Mouse (Mus musculus) heart, embryonic 10.5 days (tissue): Measurements from ENCODE around the gene Trio. TPM values are rescaled to one million over a fixed set of nuclear protein-coding genes. Genes with fewer than 3 reads are reported as not detected.
A peak's percentile ranks its signal among the peaks of the same experiment; 100 is the strongest.

Experiments used
- DNase-seq: peaks from one replicate; pipeline ENCODE4 v3.0.0-alpha.2; 2017; ENCODE audit warnings: low spot score
- H3K27ac ChIP-seq: fragments of 300-500 bp; sonication (generic); 2 replicates; pipeline ENCODE4 v1.5.1; 2016; ENCODE audit warnings: mild to moderate bottlenecking
- H3K27me3 ChIP-seq: fragments of 300-500 bp; sonication (generic); 2 replicates; pipeline ENCODE4 v1.6.1; 2016; ENCODE audit warnings: mild to moderate bottlenecking; ENCODE audit not compliant: poor library complexity, insufficient read depth, severe bottlenecking
- H3K36me3 ChIP-seq: fragments of 300-500 bp; sonication (generic); 2 replicates; pipeline ENCODE4 v1.6.1; 2016; ENCODE audit warnings: mild to moderate bottlenecking, moderate library complexity
- H3K4me1 ChIP-seq: fragments of 300-500 bp; sonication (generic); 2 replicates; pipeline ENCODE4 v1.6.1; 2016; ENCODE audit warnings: mild to moderate bottlenecking
- H3K4me3 ChIP-seq: fragments of 300-500 bp; sonication (generic); 2 replicates; pipeline ENCODE4 v1.5.1; 2016; ENCODE audit warnings: mild to moderate bottlenecking, moderate library complexity
- H3K9me3 ChIP-seq: fragments of 300-500 bp; sonication (generic); 2 replicates; pipeline ENCODE4 v1.6.1; 2016; ENCODE audit warnings: mild to moderate bottlenecking, moderate library complexity
- WGBS: fragments of 180-500 bp; shearing (Covaris S2); methylation state at CpG from one replicate; pipeline ENCODE4 v1.1.7; 2016; 5-methylcytosine and 5-hydroxymethylcytosine counted together
- polyA plus RNA-seq: library from polyadenylated mRNA; unstranded; fragments of >200 nt; fragmentation: Nextera tagmentation; extraction: Ambion mirVana; gene quantifications from 2 replicates; pipeline ENCODE4 v1.2.1, GENCODE M21; 2016

Gene Trio
- polyA plus RNA-seq, 1 experiment from 2014 or later: 22.7 TPM

- no peak overlapping the region for H3K27ac ChIP-seq
- H3K9me3 ChIP-seq: no peaks in the 10 kb centered on the region
- H3K4me1 ChIP-seq: peaks cover 36% of the 10 kb centered on the region
- no peak overlapping the region for H3K4me3 ChIP-seq
- WGBS: 19% methylated on average over 5 of the region's 5 CpGs
- H3K36me3 ChIP-seq: 0 out of 2 replicates have a peak, but pooled peaks cover 6% of the 10 kb centered on the region
- no peak for DNase-seq
- H3K27me3 ChIP-seq: no peaks in the 10 kb centered on the region
These were observed 106.1 kb downstream of the Trio start for GRCm38 (mm10) chr15:27919540-27919939.

DNA sequence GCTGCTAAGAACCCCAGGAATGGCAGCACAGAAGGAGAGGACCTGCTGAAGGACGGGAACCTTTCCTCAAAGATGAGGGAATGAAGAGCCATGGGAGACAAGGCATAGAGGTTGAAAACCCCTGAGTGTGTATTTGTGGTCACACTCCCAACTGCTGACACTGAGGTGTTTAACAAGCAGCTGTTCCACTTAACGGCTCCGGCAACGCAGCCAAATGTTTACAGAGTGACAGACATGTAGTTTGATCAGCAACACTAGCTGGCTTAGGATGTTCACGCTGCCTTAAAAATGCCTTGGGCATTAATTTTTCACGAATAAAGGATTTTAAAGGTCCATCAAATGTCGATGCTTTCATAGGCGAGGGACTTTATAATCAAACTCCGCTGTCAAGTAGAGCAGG, 106.8 kb downstream of the Trio start:
- no peak overlapping the region for H3K27ac ChIP-seq
- H3K4me1 ChIP-seq: peaks cover 31% of the 10 kb centered on the region
- no peaks in the 10 kb centered on the region for H3K27me3 ChIP-seq
- no peak for DNase-seq
- whole genome bisulfite sequencing: 68% methylated on average over 9 of the region's 9 CpGs
- H3K36me3 ChIP-seq: 0 out of 2 replicates have a peak, but pooled peaks cover 6% of the 10 kb centered on the region
- H3K4me3 ChIP-seq: no peak overlapping the region
- H3K9me3 ChIP-seq: no peaks in the 10 kb centered on the region

GRCm38 (mm10) chr15:27916204-27916603, 109.4 kb downstream of the Trio start:
- no peak overlapping the region for H3K4me3 ChIP-seq
- peaks cover 11% of the 10 kb centered on the region; the same call in 1 of the 2 replicates for H3K36me3 ChIP-seq
- 67% methylated on average over 4 of the region's 4 CpGs for WGBS
- DNase-seq: no peak
- no peaks in the 10 kb centered on the region for H3K27me3 ChIP-seq
- peaks cover 11% of the 10 kb centered on the region for H3K4me1 ChIP-seq
- no peaks in the 10 kb centered on the region for H3K9me3 ChIP-seq
- H3K27ac ChIP-seq: no peak overlapping the region

- H3K27ac ChIP-seq: no peak overlapping the region
- no peak for DNase-seq
- H3K27me3 ChIP-seq: no peaks in the 10 kb centered on the region
- 54% methylated on average over 3 of the region's 3 CpGs for WGBS
- H3K36me3 ChIP-seq: peaks cover 14% of the 10 kb centered on the region; the same call in 1 of the 2 replicates
- no peaks in the 10 kb centered on the region for H3K9me3 ChIP-seq
- no peak overlapping the region for H3K4me3 ChIP-seq
- H3K4me1 ChIP-seq: peaks cover 17% of the 10 kb centered on the region
These were observed 112.6 kb downstream of the Trio start for GRCm38 (mm10) chr15:27913013-27913412.

DNA sequence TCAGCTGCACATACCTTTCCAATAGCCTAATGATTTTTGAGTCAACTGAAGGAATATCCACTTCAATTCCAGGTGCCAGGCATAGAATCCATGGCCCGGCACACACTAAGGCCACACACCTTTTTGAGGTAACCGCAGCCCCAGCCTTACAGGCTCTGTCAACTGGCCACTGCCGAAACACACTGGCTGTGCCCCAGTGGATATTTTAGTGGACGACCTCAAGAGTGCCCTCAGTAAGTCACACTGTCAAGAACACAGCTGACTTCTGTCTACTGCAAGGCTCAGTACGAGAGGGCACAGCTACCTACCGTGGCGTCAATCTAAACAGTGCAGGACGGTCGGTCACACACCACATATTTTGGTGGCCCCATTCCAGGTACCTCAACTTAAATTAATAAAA, 114.5 kb downstream of the Trio start:
- DNase-seq: no peak
- WGBS: 82% methylated on average over 9 of the region's 9 CpGs
- no peaks in the 10 kb centered on the region for H3K27me3 ChIP-seq
- H3K4me3 ChIP-seq: no peak overlapping the region
- peaks cover 12% of the 10 kb centered on the region; the same call in 1 of the 2 replicates for H3K36me3 ChIP-seq
- no peaks in the 10 kb centered on the region for H3K9me3 ChIP-seq
- H3K27ac ChIP-seq: no peak overlapping the region
- H3K4me1 ChIP-seq: peaks cover 35% of the 10 kb centered on the region

GRCm38 (mm10) chr15:27910179-27910578, 115.5 kb downstream of the Trio start:
- H3K9me3 ChIP-seq: no peaks in the 10 kb centered on the region
- H3K27ac ChIP-seq: no peak overlapping the region
- H3K27me3 ChIP-seq: no peaks in the 10 kb centered on the region
- peaks cover 43% of the 10 kb centered on the region for H3K4me1 ChIP-seq
- no peak for DNase-seq
- 75% methylated on average over 7 of the region's 7 CpGs for WGBS
- H3K4me3 ChIP-seq: no peak overlapping the region
- peaks cover 10% of the 10 kb centered on the region; the same call in 1 of the 2 replicates for H3K36me3 ChIP-seq

GRCm38 (mm10) chr15:27907649-27908048, 118.0 kb downstream of the Trio start:
- DNase-seq: no peak
- H3K9me3 ChIP-seq: no peaks in the 10 kb centered on the region
- 36% methylated on average over 5 of the region's 5 CpGs for WGBS
- H3K27me3 ChIP-seq: no peaks in the 10 kb centered on the region
- peaks cover 57% of the 10 kb centered on the region for H3K4me1 ChIP-seq
- no peak overlapping the region for H3K27ac ChIP-seq
- peaks cover 14% of the 10 kb centered on the region; the same call in 1 of the 2 replicates for H3K36me3 ChIP-seq
- H3K4me3 ChIP-seq: no peak overlapping the region

DNA sequence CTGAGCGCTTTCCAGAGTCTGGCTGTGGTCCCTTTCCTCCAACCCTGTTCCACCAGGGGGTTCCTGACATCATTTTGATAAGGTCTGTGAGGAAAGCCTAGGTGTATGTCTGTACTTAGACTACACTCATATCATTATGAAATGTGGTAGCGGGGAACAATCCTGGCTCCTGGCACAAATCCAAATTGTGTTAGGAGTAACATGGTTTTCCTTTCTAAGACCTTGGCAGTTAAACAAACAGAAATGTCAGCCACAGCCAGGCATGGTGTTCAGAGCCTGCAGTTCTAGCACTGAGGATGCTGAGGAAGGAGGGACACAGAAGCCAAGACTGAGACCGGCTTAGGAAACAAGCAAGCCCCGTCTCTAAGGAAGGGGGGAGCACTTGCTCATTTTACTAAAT, 119.2 kb downstream of the Trio start:
- Histone ChIP-seq H3K4me1 (peaks cover 57% of the 10 kb centered on the region), H3K27ac (no peak overlapping the region), H3K4me3 (no peak overlapping the region), H3K27me3 (no peaks in the 10 kb centered on the region), H3K9me3 (no peaks in the 10 kb centered on the region), H3K36me3 (peaks cover 16% of the 10 kb centered on the region; the same call in 1 of the 2 replicates)
- WGBS: 76% methylated on average over 4 of the region's 4 CpGs
- DNase-seq: no peak

DNA sequence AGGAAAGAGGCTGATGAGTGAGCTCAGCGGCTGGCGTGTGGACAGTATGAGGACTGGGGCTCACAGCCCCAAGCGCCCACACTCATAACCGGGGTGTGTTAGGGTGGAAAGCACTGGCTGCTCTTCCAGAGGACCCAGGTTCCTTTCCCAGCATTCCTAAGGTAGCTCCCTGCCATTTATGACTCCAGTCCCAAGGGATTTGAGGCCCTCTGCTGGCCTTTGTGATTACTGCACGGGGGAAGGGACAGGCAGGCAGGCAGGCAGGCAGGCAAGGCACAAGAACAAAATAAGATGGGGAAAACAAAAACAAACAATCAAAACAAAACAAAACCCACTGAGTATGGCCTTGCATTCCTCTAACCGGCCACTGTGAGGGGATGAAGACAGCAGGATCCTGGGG, 120.3 kb downstream of the Trio start:
- 59% methylated on average over 6 of the region's 6 CpGs for WGBS
- Histone ChIP-seq H3K4me1 (peaks cover 57% of the 10 kb centered on the region), H3K4me3 (no peak overlapping the region), H3K27me3 (no peaks in the 10 kb centered on the region), H3K9me3 (no peaks in the 10 kb centered on the region), H3K27ac (no peak overlapping the region), H3K36me3 (peaks cover 23% of the 10 kb centered on the region)
- DNase-seq: no peak

DNA sequence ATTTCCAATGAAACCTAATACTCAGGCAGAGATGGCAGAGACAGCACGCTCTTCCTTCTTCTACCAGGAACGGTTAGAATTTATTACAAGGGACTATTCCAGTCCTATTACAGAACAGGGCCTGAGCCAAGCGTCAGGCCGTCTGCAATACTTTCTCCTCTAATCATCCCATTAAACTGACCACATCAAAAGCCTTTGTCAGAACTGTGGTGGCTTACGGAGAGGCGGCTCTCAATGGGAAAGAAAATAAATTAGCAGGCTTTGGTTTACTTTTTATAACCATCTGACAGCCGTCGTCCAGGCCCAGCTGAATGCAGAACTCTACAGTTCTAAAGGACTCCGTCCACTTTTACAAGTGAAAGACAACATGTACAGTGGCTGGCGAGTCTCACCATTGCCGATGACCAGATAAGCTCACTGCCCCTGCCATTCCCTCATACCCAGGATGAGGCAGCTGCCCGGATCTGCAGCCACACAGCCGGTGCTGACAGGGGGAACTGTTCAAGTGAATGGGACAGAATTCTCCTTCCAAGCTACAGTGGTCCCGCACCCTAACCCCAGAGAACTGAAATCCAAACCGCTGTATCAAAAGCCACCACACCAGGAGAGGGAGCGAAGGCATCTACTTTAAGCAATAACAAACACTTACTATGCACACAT, 121.2 kb downstream of the Trio start:
- H3K9me3 ChIP-seq: no peaks in the 10 kb centered on the region
- H3K4me3 ChIP-seq: no peak overlapping the region
- H3K4me1 ChIP-seq: peaks cover 57% of the 10 kb centered on the region
- 68% methylated on average over 16 of the region's 16 CpGs for WGBS
- no peak overlapping the region for H3K27ac ChIP-seq
- DNase-seq: no peak
- H3K27me3 ChIP-seq: no peaks in the 10 kb centered on the region
- peaks cover 32% of the 10 kb centered on the region for H3K36me3 ChIP-seq

DNA sequence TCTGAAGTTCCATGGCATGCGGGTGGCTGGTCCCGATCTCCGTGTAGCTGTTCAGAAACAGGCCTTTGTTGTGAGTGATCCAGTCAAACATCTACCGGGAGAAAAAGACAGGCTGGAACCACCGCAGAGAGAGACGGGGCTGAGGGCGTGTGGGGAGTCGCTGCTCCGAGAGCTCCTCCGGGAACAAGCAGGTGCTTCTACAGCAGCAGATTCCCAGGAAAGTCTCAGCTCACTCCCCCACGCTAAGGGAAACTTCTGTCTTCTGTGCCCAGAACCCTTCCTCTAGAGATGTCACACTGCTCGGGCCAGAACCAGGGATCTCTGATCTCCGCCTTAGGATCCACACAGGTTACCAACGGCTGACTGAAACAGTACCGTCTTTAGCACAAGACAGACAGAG, 124.4 kb downstream of the Trio start:
- no peak for DNase-seq
- H3K4me1 ChIP-seq: peaks cover 42% of the 10 kb centered on the region
- H3K9me3 ChIP-seq: no peaks in the 10 kb centered on the region
- peaks cover 56% of the 10 kb centered on the region for H3K36me3 ChIP-seq
- H3K4me3 ChIP-seq: no peak overlapping the region
- H3K27ac ChIP-seq: no peak overlapping the region
- no peaks in the 10 kb centered on the region for H3K27me3 ChIP-seq
- 90% methylated on average over 15 of the region's 15 CpGs for WGBS

DNA sequence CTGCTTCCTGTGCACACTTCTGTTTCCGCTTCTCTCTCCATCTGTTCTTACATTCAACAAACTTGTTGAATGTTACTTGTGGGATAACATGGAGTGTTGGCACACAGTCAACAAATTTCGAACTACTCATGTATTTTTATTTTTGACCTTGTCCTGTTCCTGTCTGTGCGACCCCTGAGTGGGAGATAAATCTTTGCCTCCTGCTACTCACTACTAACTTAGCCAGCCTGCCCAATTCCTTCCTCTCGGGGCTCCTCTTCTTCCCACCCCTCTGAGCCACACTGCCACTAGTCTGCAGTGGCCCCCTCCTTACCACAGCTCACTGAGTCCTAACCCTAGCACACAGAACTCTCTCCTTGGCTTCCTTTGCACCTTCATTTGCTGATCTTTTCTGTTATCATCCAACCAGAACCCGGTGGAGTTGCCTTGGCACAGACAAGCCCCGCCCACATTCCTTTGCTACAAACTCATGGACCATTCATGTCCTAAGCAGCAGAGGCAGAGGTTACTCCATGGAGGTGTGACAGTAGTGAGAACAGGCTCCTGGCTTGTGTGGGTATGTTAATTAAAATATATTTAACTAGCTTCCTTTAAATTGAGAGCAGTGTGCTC, 126.7 kb downstream of the Trio start:
- H3K4me1 ChIP-seq: peaks cover 24% of the 10 kb centered on the region
- no peaks in the 10 kb centered on the region for H3K27me3 ChIP-seq
- H3K27ac ChIP-seq: peak overlapping the region; percentile 56; the same call in 1 of the 2 replicates
- 55% methylated on average over 6 of the region's 6 CpGs for WGBS
- H3K9me3 ChIP-seq: no peaks in the 10 kb centered on the region
- H3K4me3 ChIP-seq: no peak overlapping the region
- no peak for DNase-seq
- H3K36me3 ChIP-seq: peaks cover 67% of the 10 kb centered on the region

- WGBS: 90% methylated on average over 12 of the region's 12 CpGs
- no peak overlapping the region for H3K4me3 ChIP-seq
These were observed 131.5 kb downstream of the Trio start for GRCm38 (mm10) chr15:27894112-27894511.

More at GRCm38 (mm10) chr15:27894112-27894511, 131.5 kb downstream of the Trio start:
- no peak for DNase-seq
- peaks cover 60% of the 10 kb centered on the region; the same call in 1 of the 2 replicates for H3K36me3 ChIP-seq
- H3K4me1 ChIP-seq: peaks cover 7% of the 10 kb centered on the region
- H3K27ac ChIP-seq: no peak overlapping the region
- H3K9me3 ChIP-seq: no peaks in the 10 kb centered on the region
- H3K27me3 ChIP-seq: no peaks in the 10 kb centered on the region
